Mouse (Mus musculus): ENCODE measurements around the gene Plek.
"Not testable (repeated sequence)": the region's sequence is repeated elsewhere in the genome, so short reads cannot be mapped to it uniquely, and the experiment has no call there.

Gene Plek

DNA sequence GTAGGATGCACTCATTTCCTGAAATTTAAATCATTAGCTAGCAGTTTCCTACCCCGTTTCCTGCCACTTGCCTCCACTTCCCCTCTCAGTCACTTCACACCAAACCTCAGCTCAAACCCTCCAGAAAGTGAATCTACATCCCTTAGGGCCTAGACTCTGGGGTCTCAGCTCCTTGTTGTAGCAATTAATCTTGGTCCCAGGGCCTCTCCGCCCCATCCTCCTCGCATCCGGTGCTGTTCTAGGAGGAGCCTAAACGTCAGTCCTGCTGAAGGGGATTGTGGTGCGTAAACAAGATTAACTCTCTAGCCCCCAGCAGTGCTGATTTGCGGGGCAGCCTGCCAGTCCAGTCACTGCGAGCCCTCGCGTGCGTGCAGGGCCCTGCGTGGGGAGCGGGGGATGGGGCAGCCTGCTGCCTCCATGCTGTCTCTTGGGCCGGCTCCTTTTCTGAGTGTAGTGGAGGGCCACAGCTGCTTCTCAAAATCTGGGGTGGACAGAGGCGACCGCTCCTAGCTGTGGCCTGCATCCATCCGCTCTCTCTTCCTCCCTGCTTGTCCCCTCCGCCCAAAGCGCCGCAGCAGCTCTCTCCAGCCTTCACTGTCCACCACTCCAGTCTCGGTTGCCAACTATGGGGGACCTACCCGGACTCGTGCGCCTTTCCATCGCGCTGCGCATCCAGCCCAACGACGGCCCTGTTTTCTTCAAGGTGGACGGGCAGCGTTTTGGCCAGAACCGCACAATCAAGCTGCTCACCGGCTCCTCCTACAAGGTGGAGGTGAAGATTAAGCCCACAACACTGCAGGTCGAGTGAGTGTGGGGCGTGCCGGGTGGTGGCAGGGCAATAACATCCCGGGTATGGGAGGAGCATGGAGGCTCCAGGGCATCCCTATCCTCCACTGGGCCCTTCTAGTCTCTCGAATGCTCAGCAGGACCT is at the start of gene Plek, which contains the start of gene Cnrip1:
TSS of gene Plek (minus strand) at position 837 of the 931 bp plus-strand sequence.
TSS of gene Cnrip1 (plus strand) at position 42 of the 931 bp plus-strand sequence.
- peak in 1 of 2 experiments; percentile 8 for DNase-seq (ENCODE audit: low spot score in 2 of 2)

DNA sequence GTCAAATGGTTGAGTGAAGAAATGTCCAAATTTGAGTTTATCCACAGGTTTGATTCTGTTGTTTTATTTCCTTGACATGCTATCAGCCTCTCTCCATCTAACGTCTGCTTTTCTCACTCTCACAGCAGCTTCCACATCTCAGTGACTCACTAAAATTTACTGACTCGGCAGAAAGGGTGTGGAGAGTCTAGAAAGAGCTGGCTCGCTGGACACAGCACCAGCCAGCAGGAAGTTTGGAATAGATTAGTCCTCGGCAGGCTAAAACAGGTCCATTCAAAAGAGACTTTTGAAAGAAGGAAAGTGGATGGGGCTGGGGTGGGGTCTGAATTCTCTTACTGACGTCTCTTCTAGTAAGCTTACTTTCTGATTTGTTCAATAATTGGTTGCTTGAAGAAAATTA is 33.9 kb upstream of the Plek start:
- DNase-seq (ENCODE audit: low spot score in 2 of 2): no peak

- no peak for DNase-seq (ENCODE audit: low spot score in 2 of 2)
Observed at GRCm38 (mm10) chr11:17083866-17084265, 31.7 kb upstream of the Plek start.

- no peak for DNase-seq (ENCODE audit: low spot score in 2 of 2)
Observed at GRCm38 (mm10) chr11:17083455-17083854, 31.3 kb upstream of the Plek start.

- DNase-seq (ENCODE audit: low spot score in 2 of 2): no peak
Observed at GRCm38 (mm10) chr11:17082953-17083352, 30.8 kb upstream of the Plek start.

- no peak for DNase-seq (ENCODE audit: low spot score in 2 of 2)
Observed at GRCm38 (mm10) chr11:17082086-17082485, 29.9 kb upstream of the Plek start.

GRCm38 (mm10) chr11:17075656-17076055 is 23.5 kb upstream of the Plek start:
- DNase-seq (ENCODE audit: low spot score in 2 of 2): no peak

GRCm38 (mm10) chr11:17069360-17069759 is 17.2 kb upstream of the Plek start:
- not testable (repeated sequence) for DNase-seq (ENCODE audit: low spot score in 2 of 2)

DNA sequence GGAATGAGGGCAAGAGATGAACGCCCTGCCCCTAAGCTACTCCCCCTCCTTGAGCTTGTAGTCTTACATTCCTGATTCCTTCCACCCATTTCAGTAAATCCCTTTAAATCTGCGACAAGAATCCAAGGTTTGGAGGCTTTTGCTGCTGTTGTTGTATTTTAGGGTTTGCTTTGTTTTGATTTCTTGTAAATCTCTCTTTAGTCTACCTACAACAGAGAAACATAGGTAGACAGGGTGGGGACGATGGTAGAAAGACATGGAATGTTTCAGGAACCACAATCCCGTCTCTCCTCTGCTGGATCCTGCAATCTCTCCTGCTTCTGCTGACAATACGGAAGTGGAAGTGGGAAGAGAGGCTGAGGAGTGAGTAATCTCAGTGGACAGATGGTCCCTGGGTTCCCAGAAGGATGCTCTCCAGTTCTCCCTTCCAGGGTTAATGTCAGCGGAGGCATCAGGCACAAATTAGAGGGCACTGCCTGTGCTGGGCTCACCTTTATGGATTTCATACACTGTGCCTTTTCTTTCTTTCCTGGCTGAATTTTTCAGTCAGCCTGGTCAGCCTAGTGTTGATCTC is 382 bp upstream of the Plek start:
- no peak for DNase-seq (ENCODE audit: low spot score in 2 of 2)

- no peak for DNase-seq (ENCODE audit: low spot score in 2 of 2)
Observed at GRCm38 (mm10) chr11:17045806-17046205, 6.4 kb downstream of the Plek start.

GRCm38 (mm10) chr11:17023984-17024383 is 28.2 kb downstream of the Plek start:
- DNase-seq (ENCODE audit: low spot score in 2 of 2): no peak

DNA sequence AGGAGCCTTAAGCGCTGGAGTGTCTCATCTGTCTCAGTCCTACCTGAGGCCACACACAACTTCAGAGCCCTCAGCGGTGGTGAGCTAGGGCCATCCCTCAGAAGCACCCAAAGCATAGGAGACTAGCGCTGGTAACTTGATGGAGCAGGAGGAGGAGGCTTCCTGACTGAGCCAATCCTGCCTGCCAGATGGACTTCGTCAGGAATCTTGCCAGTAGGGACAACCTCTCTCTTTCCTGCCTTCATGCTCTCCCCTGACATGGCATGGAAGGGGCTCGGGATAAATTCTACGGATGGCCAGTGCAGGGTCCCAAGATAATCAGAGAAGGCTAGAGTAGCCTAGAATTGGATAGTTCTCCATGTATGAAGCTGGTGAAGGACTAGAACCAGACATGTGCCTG is 29.0 kb downstream of the Plek start:
- DNase-seq (ENCODE audit: low spot score in 2 of 2): no peak

DNA sequence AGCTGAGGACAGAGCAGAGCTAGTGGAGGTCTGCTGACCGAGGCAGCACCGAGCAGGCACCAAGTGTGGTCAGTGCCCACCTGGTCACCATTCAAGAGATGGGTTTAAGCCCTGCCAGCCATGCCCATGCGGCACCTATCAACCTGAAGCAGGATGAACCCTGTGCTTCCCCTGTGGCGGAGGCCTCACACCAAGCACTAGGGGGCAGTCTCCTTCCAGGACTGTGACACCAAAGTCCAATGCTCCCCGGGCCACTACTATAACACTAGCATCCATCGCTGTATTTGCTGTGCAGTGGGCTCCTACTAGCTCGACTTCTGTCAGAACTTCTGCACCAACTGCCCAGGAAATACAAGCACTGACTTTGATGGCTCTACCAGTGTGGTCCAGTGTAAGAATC is 32.9 kb downstream of the Plek start:
- DNase-seq (ENCODE audit: low spot score in 2 of 2): no peak

- no peak for DNase-seq (ENCODE audit: low spot score in 2 of 2)
Observed at GRCm38 (mm10) chr11:17012948-17013347, 39.2 kb downstream of the Plek start.

DNA sequence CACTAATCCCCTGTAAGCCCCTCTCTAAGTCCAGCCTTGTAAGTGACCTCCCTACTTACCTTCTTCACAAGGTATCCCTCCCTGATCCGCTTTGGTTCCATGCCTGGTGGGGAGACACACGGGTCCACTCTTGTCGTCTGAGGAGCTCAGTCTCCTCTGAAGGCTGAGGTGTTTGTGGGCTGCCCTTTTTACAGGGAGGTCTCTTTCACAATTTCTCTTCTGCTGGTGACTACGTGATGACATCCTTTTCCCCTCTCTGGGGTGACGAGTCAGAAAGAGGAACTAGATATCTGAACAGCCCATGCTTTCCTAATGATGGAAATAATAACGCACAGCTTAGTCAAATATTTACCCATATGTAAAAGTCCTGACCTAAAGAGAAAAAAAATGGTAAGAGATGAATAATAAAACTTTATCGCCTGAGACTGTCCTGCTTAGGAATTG is 43.7 kb downstream of the Plek start:
- DNase-seq (ENCODE audit: low spot score in 2 of 2): no peak

- DNase-seq (ENCODE audit: low spot score in 2 of 2): no peak
Observed at GRCm38 (mm10) chr11:17007517-17008173, 44.5 kb downstream of the Plek start.

- DNase-seq (ENCODE audit: low spot score in 2 of 2): not testable (repeated sequence)
Observed at GRCm38 (mm10) chr11:17006526-17006925, 45.7 kb downstream of the Plek start.

GRCm38 (mm10) chr11:17004899-17005846 is 47.0 kb downstream of the Plek start:
- no peak for DNase-seq (ENCODE audit: low spot score in 2 of 2)

DNA sequence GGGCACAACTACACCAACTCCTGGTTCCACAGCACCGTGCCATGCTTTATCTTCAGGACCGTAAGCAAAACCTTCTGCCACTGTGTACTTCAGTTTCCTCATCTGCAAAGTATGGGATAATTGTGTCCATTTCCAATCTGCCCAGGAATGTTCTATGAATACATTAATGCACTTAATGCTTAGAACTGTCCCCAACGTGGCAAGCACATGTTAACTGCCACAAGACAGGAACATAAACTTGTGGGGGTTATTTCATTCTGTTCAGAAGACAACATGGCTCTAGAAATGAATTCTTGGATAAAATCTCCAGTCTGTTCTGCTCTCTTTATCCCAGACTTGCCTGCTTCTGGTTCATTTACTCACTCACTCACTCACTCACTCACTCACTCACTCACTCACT is 48.4 kb downstream of the Plek start:
- DNase-seq (ENCODE audit: low spot score in 2 of 2): no peak

- no peak for DNase-seq (ENCODE audit: low spot score in 2 of 2)
Observed at GRCm38 (mm10) chr11:17002739-17003373, 49.3 kb downstream of the Plek start.

All from spleen, postnatal 14 days (tissue).